Mouse (Mus musculus) lung, embryonic 16.5 days (tissue): Measurements from ENCODE around the gene Pilra. TPM values are rescaled to one million over a fixed set of nuclear protein-coding genes. Genes with fewer than 3 reads are reported as not detected.

Experiments used
- ATAC-seq: fragments of 200-750 bp; cut with Nextera tagmentation; 2 replicates; pipeline ENCODE4 v1.8.0; 2017; ENCODE audit warnings: low read depth, mild to moderate bottlenecking, moderate library complexity
- H3K27ac ChIP-seq: fragments of 300-500 bp; sonication (generic); 2 replicates; pipeline ENCODE4 v1.5.1; 2014; ENCODE audit warnings: mild to moderate bottlenecking, control low read depth, low read length
- H3K27me3 ChIP-seq: fragments of 300-500 bp; sonication (generic); 2 replicates; pipeline ENCODE4 v1.6.1; 2014; ENCODE audit warnings: low read depth, low read length, mixed read lengths; ENCODE audit not compliant: control insufficient read depth, insufficient read depth
- H3K36me3 ChIP-seq: fragments of 300-500 bp; sonication (generic); 2 replicates; pipeline ENCODE4 v1.6.1; 2014; ENCODE audit warnings: low read length; ENCODE audit not compliant: control insufficient read depth, insufficient read depth
- H3K4me1 ChIP-seq: fragments of 300-500 bp; sonication (generic); replicated peaks from 2 replicates; pipeline ENCODE4 v1.6.1; 2014; ENCODE audit warnings: low read length, mixed read lengths; ENCODE audit not compliant: control insufficient read depth, insufficient read depth
- H3K4me2 ChIP-seq: fragments of 300-500 bp; sonication (generic); 2 replicates; pipeline ENCODE4 v1.6.1; 2014; ENCODE audit warnings: low read depth, low read length, control low read depth
- H3K4me3 ChIP-seq: fragments of 300-500 bp; sonication (generic); 2 replicates; pipeline ENCODE4 v1.5.1; 2014; ENCODE audit warnings: mild to moderate bottlenecking, low read length, control low read depth
- H3K9ac ChIP-seq: fragments of 300-500 bp; sonication (generic); 2 replicates; pipeline ENCODE4 v1.6.1; 2014; ENCODE audit warnings: low read length, control low read depth
- H3K9me3 ChIP-seq: fragments of 300-500 bp; sonication (generic); 2 replicates; pipeline ENCODE4 v1.6.1; 2016; ENCODE audit warnings: low read length; ENCODE audit not compliant: control insufficient read depth
- WGBS: fragments of 180-500 bp; shearing (Covaris S2); extraction: QIAGEN DNeasy Blood & Tissue Kit; methylation state at CpG from one replicate; pipeline ENCODE4 v1.1.7; 2014; 5-methylcytosine and 5-hydroxymethylcytosine counted together
- polyA plus RNA-seq: library from polyadenylated mRNA; unstranded; fragments of >200 nt; fragmentation: Nextera tagmentation; extraction: Ambion mirVana; gene quantifications from 2 replicates; pipeline ENCODE4 v1.2.1, GENCODE M21; 2015

Gene Pilra
- polyA plus RNA-seq, 1 experiment from 2014 or later = 5.2 TPM

DNA sequence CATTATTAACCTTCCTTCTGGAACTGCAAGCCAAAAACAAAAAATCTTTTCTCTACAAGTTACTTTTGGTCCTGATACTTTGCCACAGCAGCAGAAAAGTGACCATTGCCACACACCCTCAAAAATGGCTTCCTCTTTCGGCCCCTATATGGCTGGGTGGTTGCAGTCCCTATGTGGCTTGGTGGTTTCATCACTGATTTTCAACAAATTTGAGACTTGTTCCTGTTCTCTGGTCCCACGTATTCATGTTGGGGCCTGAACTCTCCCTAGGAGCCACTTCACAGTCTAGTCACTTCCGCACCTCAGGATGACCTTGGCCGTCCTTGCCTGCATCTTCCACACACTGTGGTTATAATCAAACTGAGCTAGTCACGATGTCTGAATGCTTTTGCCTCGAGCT, 7.4 kb downstream of the Pilra start:
- no peak for ATAC-seq
- no peaks in the 10 kb centered on the region for H3K36me3 ChIP-seq
- H3K4me1 ChIP-seq = no peaks in the 10 kb centered on the region; the same call in 1 of the 2 replicates
- no peak overlapping the region for H3K9ac ChIP-seq
- no peaks in the 10 kb centered on the region for H3K27me3 ChIP-seq
- WGBS = 79% methylated on average over 6 of the region's 6 CpGs
- no peak overlapping the region for H3K4me2 ChIP-seq
- H3K27ac ChIP-seq = no peak overlapping the region
- no peak overlapping the region for H3K4me3 ChIP-seq
- no peaks in the 10 kb centered on the region for H3K9me3 ChIP-seq

DNA sequence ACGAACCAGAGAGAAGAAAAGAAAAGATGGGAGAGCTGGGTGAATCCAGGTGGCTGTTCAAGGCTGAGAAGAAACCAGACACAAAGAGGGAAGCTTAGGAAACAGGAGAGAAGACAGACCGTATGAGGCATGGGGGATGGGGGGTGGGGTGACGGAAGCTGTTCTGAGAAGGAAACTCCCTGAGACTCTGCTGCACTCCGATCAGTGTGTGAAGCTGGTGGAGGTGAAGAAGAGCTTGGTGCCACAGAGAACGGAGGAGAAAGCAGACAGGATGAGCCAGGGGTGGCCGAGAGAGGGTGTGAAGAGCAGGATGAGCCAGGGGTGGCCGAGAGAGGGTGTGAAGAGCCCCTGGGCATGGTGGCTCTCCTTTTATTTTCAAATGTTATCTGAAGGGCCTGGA, 9.7 kb downstream of the Pilra start:
- no peak overlapping the region for H3K9ac ChIP-seq
- no peak overlapping the region for H3K4me2 ChIP-seq
- H3K36me3 ChIP-seq = no peaks in the 10 kb centered on the region
- H3K9me3 ChIP-seq = no peaks in the 10 kb centered on the region
- no peak for ATAC-seq
- H3K27me3 ChIP-seq = no peaks in the 10 kb centered on the region
- 33% methylated on average over 7 of the region's 7 CpGs for WGBS
- no peak overlapping the region for H3K27ac ChIP-seq
- H3K4me3 ChIP-seq = no peak overlapping the region
- H3K4me1 ChIP-seq = no peaks in the 10 kb centered on the region; the same call in 1 of the 2 replicates

DNA sequence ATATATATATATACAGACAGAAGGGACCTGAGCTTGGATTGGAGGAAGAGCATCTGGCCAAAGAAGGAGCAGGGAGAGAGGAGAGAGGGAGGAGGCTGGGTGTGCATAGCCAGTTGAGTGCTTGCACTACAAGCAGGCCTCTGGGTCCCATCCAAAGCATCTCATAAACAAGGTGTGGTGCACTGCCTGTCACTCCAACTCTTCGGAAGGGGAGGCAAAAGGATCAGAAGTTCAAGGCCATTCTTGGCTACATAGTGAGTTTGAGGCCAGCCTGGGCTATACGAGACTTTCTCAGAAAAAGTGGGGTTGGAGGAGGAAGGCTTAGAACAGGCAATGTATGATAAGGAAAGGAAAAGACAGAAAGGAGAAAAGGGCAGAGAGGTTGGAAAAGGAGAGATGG, 10.1 kb downstream of the Pilra start:
- 71% methylated on average over 2 of the region's 2 CpGs for WGBS
- H3K4me2 ChIP-seq = no peak overlapping the region
- H3K9me3 ChIP-seq = no peaks in the 10 kb centered on the region
- no peak for ATAC-seq
- H3K27me3 ChIP-seq = no peaks in the 10 kb centered on the region
- no peaks in the 10 kb centered on the region for H3K36me3 ChIP-seq
- no peak overlapping the region for H3K9ac ChIP-seq
- H3K4me3 ChIP-seq = no peak overlapping the region
- H3K4me1 ChIP-seq = no peaks in the 10 kb centered on the region; the same call in 1 of the 2 replicates
- no peak overlapping the region for H3K27ac ChIP-seq

DNA sequence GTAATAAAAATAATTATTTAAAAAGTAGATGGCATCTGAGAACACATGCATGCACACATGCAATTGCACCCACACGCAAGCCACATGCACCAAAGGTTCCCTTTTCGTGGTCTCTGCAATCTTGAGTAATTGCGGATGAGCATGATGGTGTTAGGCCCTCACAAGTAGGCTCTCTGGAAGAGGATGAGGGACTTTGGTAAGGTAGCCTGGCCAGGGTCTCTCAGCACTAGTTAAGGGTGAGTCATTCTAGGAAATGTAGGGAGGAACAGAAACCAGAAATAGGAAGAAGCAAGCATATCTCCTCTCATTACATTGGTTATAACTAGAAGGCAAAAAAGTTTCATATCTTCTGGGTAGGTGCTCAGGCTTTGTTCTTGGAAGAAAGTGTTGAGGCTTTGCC, 11.1 kb downstream of the Pilra start:
- Histone ChIP-seq H3K36me3 (no peaks in the 10 kb centered on the region), H3K4me1 (no peaks in the 10 kb centered on the region; the same call in 1 of the 2 replicates), H3K27ac (no peak overlapping the region), H3K9me3 (no peaks in the 10 kb centered on the region), H3K4me2 (no peak overlapping the region), H3K9ac (no peak overlapping the region), H3K27me3 (no peaks in the 10 kb centered on the region), H3K4me3 (no peak overlapping the region)
- no peak for ATAC-seq
- 86% methylated on average over 3 of the region's 3 CpGs for WGBS

DNA sequence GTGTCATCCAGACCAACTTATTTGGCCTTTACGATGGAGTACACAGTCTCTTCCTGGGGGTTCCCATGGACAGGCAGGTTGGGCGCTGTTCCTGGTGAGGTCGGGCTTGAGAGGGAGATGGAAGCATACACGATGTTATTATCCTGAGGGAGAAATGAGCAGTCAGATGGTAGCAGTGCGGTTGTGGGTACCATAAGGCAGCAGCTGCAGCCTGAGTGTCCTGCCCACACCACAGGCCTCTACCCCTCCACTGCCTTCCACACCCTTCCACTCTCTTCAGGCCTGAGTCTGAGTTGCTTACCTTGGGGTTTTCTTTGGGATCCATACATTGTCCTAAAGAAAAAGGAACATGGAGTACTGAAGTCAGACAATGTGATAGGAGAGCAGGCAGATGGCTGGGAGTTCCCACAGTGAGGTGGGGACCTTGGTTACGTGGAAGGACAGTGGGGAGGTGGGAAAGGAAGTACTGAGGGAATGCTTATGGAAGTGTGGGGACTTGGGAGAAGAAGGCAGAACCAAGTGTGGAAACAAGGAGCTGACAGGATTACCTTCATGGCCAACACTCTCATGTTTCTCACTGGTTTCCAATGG, 12.5 kb downstream of the Pilra start:
- H3K9ac ChIP-seq = no peak overlapping the region
- no peak for ATAC-seq
- no peaks in the 10 kb centered on the region for H3K4me1 ChIP-seq
- no peak overlapping the region for H3K4me3 ChIP-seq
- H3K27me3 ChIP-seq = no peaks in the 10 kb centered on the region
- 79% methylated on average over 6 of the region's 6 CpGs for WGBS
- H3K36me3 ChIP-seq = no peaks in the 10 kb centered on the region
- H3K4me2 ChIP-seq = no peak overlapping the region
- no peaks in the 10 kb centered on the region for H3K9me3 ChIP-seq
- H3K27ac ChIP-seq = no peak overlapping the region

DNA sequence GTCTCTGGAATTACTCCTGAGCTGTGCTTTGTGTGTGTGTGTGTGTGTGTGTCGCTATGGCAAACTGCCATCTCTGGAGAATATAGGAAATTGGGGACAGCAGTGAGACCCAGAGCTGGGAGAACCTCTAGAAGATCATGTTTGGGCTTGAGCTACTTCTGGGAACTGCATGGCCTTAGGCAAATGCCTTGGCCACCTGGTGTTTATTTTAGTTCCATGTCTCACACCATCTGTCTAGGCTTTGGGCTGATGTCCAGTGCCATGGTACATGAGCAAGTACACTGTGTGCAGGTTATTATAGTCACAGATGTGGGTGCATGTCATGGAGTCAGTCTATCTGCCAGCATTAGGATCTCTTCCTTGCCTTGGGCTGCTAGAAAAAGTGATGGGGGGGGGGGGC, 13.5 kb downstream of the Pilra start:
- no peak overlapping the region for H3K4me2 ChIP-seq
- H3K27ac ChIP-seq = no peak overlapping the region
- no peaks in the 10 kb centered on the region for H3K9me3 ChIP-seq
- H3K27me3 ChIP-seq = no peaks in the 10 kb centered on the region
- no peak overlapping the region for H3K9ac ChIP-seq
- no peak overlapping the region for H3K4me3 ChIP-seq
- WGBS = 91% methylated on average over 1 of the region's 1 CpGs
- no peaks in the 10 kb centered on the region for H3K4me1 ChIP-seq
- no peaks in the 10 kb centered on the region for H3K36me3 ChIP-seq
- no peak for ATAC-seq

DNA sequence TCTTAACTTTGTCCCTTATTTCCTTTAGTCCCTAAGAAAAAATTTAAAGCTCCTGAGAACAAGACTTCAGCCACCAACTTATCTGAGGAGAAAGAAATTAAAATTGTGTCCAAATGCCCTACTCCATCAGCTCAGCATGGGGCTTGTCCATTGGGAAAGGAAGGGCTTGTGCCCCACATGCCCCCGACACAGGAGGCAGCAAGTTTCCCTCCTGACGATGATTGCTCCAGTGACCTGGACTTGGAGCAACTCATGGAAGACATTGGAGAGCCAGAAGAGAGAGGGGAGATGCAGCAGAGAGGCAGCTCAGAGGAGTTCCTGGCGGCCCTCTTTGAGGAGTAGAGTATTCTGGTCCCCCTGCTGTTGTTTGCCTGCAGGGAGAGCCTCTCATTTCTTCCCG, 14.0 kb downstream of the Pilra start:
- WGBS = 65% methylated on average over 4 of the region's 4 CpGs
- H3K36me3 ChIP-seq = no peaks in the 10 kb centered on the region
- ATAC-seq = no peak
- no peaks in the 10 kb centered on the region for H3K27me3 ChIP-seq
- H3K4me1 ChIP-seq = no peaks in the 10 kb centered on the region
- no peak overlapping the region for H3K4me3 ChIP-seq
- H3K9ac ChIP-seq = no peak overlapping the region
- no peak overlapping the region for H3K27ac ChIP-seq
- H3K9me3 ChIP-seq = no peaks in the 10 kb centered on the region
- H3K4me2 ChIP-seq = no peak overlapping the region

DNA sequence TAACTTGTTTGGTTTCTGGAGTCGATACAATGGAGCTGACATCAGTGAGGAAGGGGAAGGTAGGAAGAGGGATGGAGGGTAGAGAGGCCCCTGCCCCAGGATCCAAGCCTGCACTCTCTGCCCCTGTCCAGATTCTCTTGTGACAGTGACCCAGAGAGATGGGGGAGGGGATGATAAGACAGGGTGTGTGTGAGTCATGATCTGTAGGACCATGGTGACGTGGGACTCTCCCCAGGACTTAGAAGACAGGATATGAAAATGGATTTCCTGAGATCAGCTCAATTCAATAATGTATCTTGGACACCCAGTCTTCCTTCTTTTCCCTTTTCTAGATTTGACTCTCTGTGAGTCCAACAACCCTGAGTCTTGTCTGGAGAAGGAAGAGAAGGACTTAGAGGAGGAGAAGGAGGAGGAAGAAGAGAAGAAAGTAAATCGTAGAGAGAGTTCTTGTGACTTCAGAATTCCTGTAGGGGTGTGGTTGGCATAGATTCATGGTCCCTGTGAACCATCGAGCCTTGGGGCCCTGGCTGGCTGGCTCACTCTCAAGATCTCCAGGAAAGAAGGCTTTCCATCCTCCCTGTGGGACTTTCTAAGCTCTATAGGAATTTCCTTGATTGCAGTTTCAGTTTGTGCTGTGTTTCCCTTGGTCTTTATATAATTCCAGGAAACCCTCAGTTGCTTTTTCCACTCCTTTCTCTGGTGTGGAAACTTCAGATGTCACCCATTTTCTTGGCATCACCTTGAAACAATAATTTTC, 18.4 kb downstream of the Pilra start:
- 55% methylated on average over 4 of the region's 4 CpGs for WGBS

DNA sequence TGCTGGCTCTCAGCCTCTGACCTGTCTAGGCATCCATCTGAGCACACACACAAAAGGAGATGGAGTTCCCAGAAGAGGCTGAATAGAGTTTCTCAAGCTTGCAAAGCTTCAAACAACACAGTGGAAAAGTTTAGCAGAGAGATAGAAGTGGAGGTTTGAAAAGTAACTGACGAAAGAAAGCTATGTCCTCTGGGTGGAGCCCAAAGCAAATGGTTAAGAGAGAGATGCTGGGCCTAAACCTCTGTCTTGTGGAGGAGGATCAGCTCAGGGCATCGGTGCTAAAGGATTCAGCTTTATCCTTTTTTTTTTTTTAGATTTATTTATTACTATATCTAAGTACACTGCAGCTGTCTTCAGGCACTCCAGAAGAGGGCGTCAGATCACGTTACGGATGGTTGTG, 27.8 kb downstream of the Pilra start:
- 81% methylated on average over 5 of the region's 5 CpGs for WGBS
- no peak overlapping the region for H3K4me3 ChIP-seq
- no peak overlapping the region for H3K9ac ChIP-seq
- no peaks in the 10 kb centered on the region for H3K4me1 ChIP-seq
- H3K36me3 ChIP-seq = no peaks in the 10 kb centered on the region
- H3K27me3 ChIP-seq = no peaks in the 10 kb centered on the region
- no peak overlapping the region for H3K27ac ChIP-seq
- H3K9me3 ChIP-seq = no peaks in the 10 kb centered on the region
- no peak overlapping the region for H3K4me2 ChIP-seq
- ATAC-seq = no peak

More for the DNA sequence above, 18.4 kb downstream of the Pilra start:
- Histone ChIP-seq H3K9me3 (no peaks in the 10 kb centered on the region), H3K4me3 (no peak overlapping the region), H3K27ac (no peak overlapping the region), H3K9ac (no peak overlapping the region), H3K4me1 (no peaks in the 10 kb centered on the region), H3K27me3 (no peaks in the 10 kb centered on the region), H3K36me3 (no peaks in the 10 kb centered on the region; the same call in 1 of the 2 replicates), H3K4me2 (no peak overlapping the region)
- ATAC-seq = no peak
